In genomic region chr11:61278445-61279077, GRCm38 (mm10) we compare ENCODE assay signal across 30 mouse cellular contexts. TPM values are rescaled to one million over a fixed set of nuclear protein-coding genes. Genes with fewer than 3 reads are reported as not detected.
DNase-seq lines count a peak whose midpoint lies in the region; ATAC-seq and TF ChIP-seq lines count a peak whose summit lies in the region.
"Had no signal": no experiment of that assay in that cellular context is flagged by ENCODE, and none has a peak within 500 bp of the region (broad histone marks: within the 10 kb centered on the region; RNA-seq: fewer than 3 reads in every experiment).

No protein-coding gene starts in this region.

- no peaks in the 10 kb centered on the region for H3K4me1 ChIP-seq in lung, embryonic 16.5 days (replicated peaks; ENCODE audit: control insufficient read depth, insufficient read depth, low read length)
- peaks cover 13% of the 10 kb centered on the region for H3K4me1 ChIP-seq in embryonic fibroblast, embryonic 13.5 days (ENCODE audit: control insufficient read depth, insufficient read depth, low read length)
- H3K4me1 ChIP-seq in stomach, postnatal 0 days (replicated peaks; ENCODE audit: control insufficient read depth, insufficient read depth), result no peaks in the 10 kb centered on the region
- H3K4me1 ChIP-seq: embryonic facial prominence, embryonic 10.5 days; forebrain, embryonic 13.5 days; hindbrain, embryonic 13.5 days; megakaryocyte, embryonic 14.5 days; midbrain, embryonic 13.5 days had no signal

- H3K27ac ChIP-seq in lung, embryonic 16.5 days (ENCODE audit: low read length), result no peak overlapping the region
- peak overlapping the region; percentile 66; the same call in 1 of the 2 replicates for H3K27ac ChIP-seq in embryonic fibroblast, embryonic 13.5 days (ENCODE audit: insufficient read depth, low read length)
- H3K27ac ChIP-seq in stomach, postnatal 0 days (replicated peaks), result peak overlapping the region; percentile 65
- H3K27ac ChIP-seq: embryonic facial prominence, embryonic 10.5 days; embryonic facial prominence, embryonic 15.5 days; forebrain, embryonic 13.5 days; hindbrain, embryonic 13.5 days; kidney, postnatal 0 days; liver, embryonic 12.5 days; midbrain, embryonic 13.5 days had no signal

- H3K79me3 ChIP-seq in C2C12 (ENCODE audit: low read depth), result no peaks in the 10 kb centered on the region

- TF ChIP-seq CTCF in C2C12 (IDR thresholded peaks at IDR 0.05; ENCODE audit: control insufficient read depth, insufficient read depth, insufficient read length), result no peak
- no peak for TF ChIP-seq CTCF in embryonic fibroblast, embryonic 13.5 days (IDR thresholded peaks at IDR 0.05; ENCODE audit: borderline replicate concordance, insufficient read depth, low read length)
- TF ChIP-seq CTCF in stomach, postnatal 0 days (IDR thresholded peaks at IDR 0.05; ENCODE audit: low read depth), result no peak

- no peak for DNase-seq in lung, adult 18-20 months
- no peak for DNase-seq in stomach, postnatal 0 days (ENCODE audit: low spot score)
- DNase-seq in frontal cortex, postnatal 10 days (ENCODE audit: low spot score in 2 of 2), result no peak
- no peak for DNase-seq in Muller cell, postnatal 12 days (ENCODE audit: inconsistent ontology term)
- DNase-seq: cerebellum, adult 8-10 months; cerebellum, postnatal 25 days; gastrocnemius, postnatal 25 days; heart, adult 18-20 months; heart, postnatal 36 days; kidney, adult 8-10 months; kidney, postnatal 4 days; left cerebral cortex, postnatal 4 days; liver, postnatal 0 days; lung, postnatal 36 days; right cerebral cortex, postnatal 25 days; thymus, postnatal 14 days had no signal

- no peak overlapping the region for H3ac ChIP-seq in C2C12 (ENCODE audit: control insufficient read depth, insufficient read length, low read depth)

- H3K36me3 ChIP-seq in lung, embryonic 16.5 days (ENCODE audit: control insufficient read depth, insufficient read depth, low read length), result no peaks in the 10 kb centered on the region
- H3K36me3 ChIP-seq in C2C12 (ENCODE audit: control insufficient read depth, insufficient read depth), result no peaks in the 10 kb centered on the region
- no peaks in the 10 kb centered on the region for H3K36me3 ChIP-seq in stomach, postnatal 0 days (ENCODE audit: control insufficient read depth, insufficient read depth, low read length)
- H3K36me3 ChIP-seq: embryonic facial prominence, embryonic 10.5 days; embryonic facial prominence, embryonic 15.5 days; hindbrain, embryonic 13.5 days; liver, embryonic 12.5 days; midbrain, embryonic 13.5 days had no signal

- no peaks in the 10 kb centered on the region for H3K27me3 ChIP-seq in lung, embryonic 16.5 days (ENCODE audit: control insufficient read depth, insufficient read depth, low read depth, low read length)
- H3K27me3 ChIP-seq in C2C12 (ENCODE audit: control insufficient read depth, insufficient read depth, insufficient read length), result no peaks in the 10 kb centered on the region
- H3K27me3 ChIP-seq in stomach, postnatal 0 days (ENCODE audit: control insufficient read depth, insufficient read depth, low read length), result no peaks in the 10 kb centered on the region
- H3K27me3 ChIP-seq: embryonic facial prominence, embryonic 15.5 days; hindbrain, embryonic 13.5 days; liver, embryonic 12.5 days; midbrain, embryonic 13.5 days had no signal

- ATAC-seq in lung, embryonic 16.5 days (ENCODE audit: low read depth), result peak; percentile 17; the same call in 1 of the 2 replicates
- ATAC-seq in stomach, postnatal 0 days (ENCODE audit: low FRiP score, low TSS enrichment), result 0 out of 2 replicates have a peak, but pooled peaks have one; percentile 40
- ATAC-seq: CD4-positive, CD25-positive, alpha-beta regulatory T cell, adult 4 months; forebrain, embryonic 13.5 days; intestine, embryonic 16.5 days; liver, embryonic 12.5 days; liver, postnatal 0 days; midbrain, embryonic 13.5 days had no signal

- no peak overlapping the region for H3K4me2 ChIP-seq in lung, embryonic 16.5 days (ENCODE audit: low read depth, low read length)
- no peak overlapping the region for H3K4me2 ChIP-seq in stomach, postnatal 0 days (replicated peaks; ENCODE audit: low read depth)
- H3K4me2 ChIP-seq: embryonic facial prominence, embryonic 15.5 days; forebrain, embryonic 13.5 days; heart, embryonic 11.5 days; hindbrain, embryonic 13.5 days; liver, embryonic 12.5 days; midbrain, embryonic 13.5 days had no signal

- no peak overlapping the region for H3K4me3 ChIP-seq in lung, embryonic 16.5 days (ENCODE audit: low read length)
- no peak overlapping the region for H3K4me3 ChIP-seq in C2C12 (ENCODE audit: insufficient read depth, poor library complexity, severe bottlenecking)
- no peak overlapping the region for H3K4me3 ChIP-seq in embryonic fibroblast, embryonic 13.5 days (ENCODE audit: insufficient read depth, low read length)
- no peak overlapping the region for H3K4me3 ChIP-seq in stomach, postnatal 0 days (ENCODE audit: low read depth, low read length)
- H3K4me3 ChIP-seq: embryonic facial prominence, embryonic 10.5 days; embryonic facial prominence, embryonic 15.5 days; forebrain, embryonic 13.5 days; hindbrain, embryonic 13.5 days; liver, embryonic 12.5 days; megakaryocyte, embryonic 14.5 days; midbrain, embryonic 13.5 days had no signal

- WGBS in lung, embryonic 16.5 days, result 66% methylated on average over 8 of the region's 8 CpGs
- WGBS in stomach, postnatal 0 days, result 58% methylated on average over 8 of the region's 8 CpGs

- no peak overlapping the region for H3K9ac ChIP-seq in lung, embryonic 16.5 days (ENCODE audit: low read length)
- H3K9ac ChIP-seq in stomach, postnatal 0 days (ENCODE audit: low read length), result no peak overlapping the region
- H3K9ac ChIP-seq: embryonic facial prominence, embryonic 15.5 days; forebrain, embryonic 13.5 days; hindbrain, embryonic 13.5 days; liver, embryonic 12.5 days; liver, postnatal 0 days; midbrain, embryonic 13.5 days had no signal

- no peak for TF ChIP-seq POLR2A in embryonic fibroblast, embryonic 13.5 days (IDR thresholded peaks at IDR 0.05; ENCODE audit: low read depth, low read length)

- H3K9me3 ChIP-seq in lung, embryonic 16.5 days (ENCODE audit: control insufficient read depth, low read length), result no peaks in the 10 kb centered on the region
- no peaks in the 10 kb centered on the region for H3K9me3 ChIP-seq in stomach, postnatal 0 days (ENCODE audit: control insufficient read depth, low read length)
- H3K9me3 ChIP-seq: embryonic facial prominence, embryonic 10.5 days; embryonic facial prominence, embryonic 15.5 days; forebrain, embryonic 13.5 days; hindbrain, embryonic 13.5 days; liver, embryonic 12.5 days; midbrain, embryonic 13.5 days had no signal

- TF ChIP-seq EP300 in stomach, postnatal 0 days (optimal IDR thresholded peaks at IDR 0.05), result no peak

- no peaks in the 10 kb centered on the region for H3K79me2 ChIP-seq in C2C12 (ENCODE audit: control insufficient read depth, insufficient read depth)

TF ChIP-seq in C2C12, 6 proteins besides CTCF, POLR2A, EP300 and RAD21:
- no peak for TF ChIP-seq MAX (IDR thresholded peaks at IDR 0.05)
- peak; percentile 92 for TF ChIP-seq CEBPB (IDR thresholded peaks at IDR 0.05; ENCODE audit: low read depth)

RNA-seq across cellular contexts. Expression of gene Aldh3a2, which starts 11.3 kb away (rescaled TPM):
- 47.8 and 49.4 TPM in 2 replicates for polyA plus RNA-seq in lung, embryonic 16.5 days (2015; fragmentation: Nextera tagmentation; extraction: Ambion mirVana)
- polyA plus RNA-seq in C2C12 (2012; fragmentation: generic; extraction: Trizol), result 15.8 TPM
- 42.5 and 50.3 TPM in 2 replicates for polyA plus RNA-seq in embryonic fibroblast, embryonic 13.5 days (2011; ENCODE audit: insufficient read length, low read depth, missing spikeins)
- 68.0 and 68.4 TPM in 2 replicates for polyA plus RNA-seq in stomach, postnatal 0 days (2015; fragmentation: Nextera tagmentation; extraction: Ambion mirVana)
